Mouse (Mus musculus): ENCODE measurements around the gene Slc25a27.

Slc25a27 gene

DNA sequence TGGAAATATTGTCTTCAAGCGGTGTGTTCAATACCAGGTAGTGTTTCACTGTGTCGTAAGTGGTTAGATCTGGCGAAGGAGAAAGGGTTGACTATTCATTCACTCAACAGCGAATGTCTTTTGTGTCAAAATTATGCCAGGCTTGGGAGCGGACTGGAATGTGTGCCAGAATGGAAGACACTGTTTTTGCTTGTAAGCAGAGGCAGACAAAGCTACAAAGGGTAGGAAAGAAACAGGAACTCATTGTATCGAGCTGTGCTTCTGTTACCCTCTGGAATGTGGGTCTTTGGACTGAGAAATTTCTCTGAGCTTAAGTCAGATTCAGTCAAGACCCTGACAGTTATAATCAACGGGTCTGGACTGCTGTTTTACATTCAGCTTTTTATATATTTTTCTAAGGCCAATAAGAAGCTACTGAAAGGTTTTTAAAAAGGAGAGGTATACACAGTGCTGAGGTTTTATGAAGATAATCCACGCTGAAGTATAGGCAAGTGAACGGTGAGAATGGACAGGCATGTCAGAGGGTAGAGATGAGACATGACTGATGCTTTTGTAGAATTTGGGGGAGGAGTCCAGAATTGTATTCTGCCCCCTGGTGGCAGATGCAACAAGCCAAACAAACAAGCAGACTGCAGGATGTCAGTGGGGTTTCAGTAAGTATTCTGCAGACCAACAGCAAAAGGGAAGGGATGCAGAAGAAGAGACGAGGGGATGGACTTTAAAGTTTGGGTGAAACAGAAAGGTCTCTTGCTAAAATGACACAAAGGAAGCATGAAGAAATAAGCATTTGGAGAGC is 17.2 kb downstream of the Slc25a27 start:
- in situ Hi-C loops (cut with MboI; ENCODE audit: unreplicated experiment in 2 of 2): no loop called here

DNA sequence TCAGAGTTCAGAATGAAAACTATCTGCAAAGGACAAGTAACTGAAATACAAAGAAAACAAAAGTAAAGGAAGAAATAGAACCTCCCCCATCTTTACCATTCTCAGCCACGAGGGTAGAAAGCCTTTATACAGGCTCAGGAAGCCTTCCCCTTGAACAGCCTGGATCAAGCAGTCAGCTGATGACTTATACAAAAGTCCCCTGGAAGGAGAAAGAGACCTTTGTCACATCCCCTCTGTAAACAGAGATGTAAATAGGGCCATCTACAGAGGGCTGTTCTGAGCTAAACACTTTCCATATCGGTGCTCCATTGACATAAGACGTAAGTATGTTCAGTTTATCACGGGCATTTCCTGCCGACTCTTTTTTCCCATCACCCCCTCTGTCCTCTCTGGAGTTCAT is 20.1 kb downstream of the Slc25a27 start:
- in situ Hi-C loops (cut with MboI; ENCODE audit: unreplicated experiment in 2 of 2): no loop called here

DNA sequence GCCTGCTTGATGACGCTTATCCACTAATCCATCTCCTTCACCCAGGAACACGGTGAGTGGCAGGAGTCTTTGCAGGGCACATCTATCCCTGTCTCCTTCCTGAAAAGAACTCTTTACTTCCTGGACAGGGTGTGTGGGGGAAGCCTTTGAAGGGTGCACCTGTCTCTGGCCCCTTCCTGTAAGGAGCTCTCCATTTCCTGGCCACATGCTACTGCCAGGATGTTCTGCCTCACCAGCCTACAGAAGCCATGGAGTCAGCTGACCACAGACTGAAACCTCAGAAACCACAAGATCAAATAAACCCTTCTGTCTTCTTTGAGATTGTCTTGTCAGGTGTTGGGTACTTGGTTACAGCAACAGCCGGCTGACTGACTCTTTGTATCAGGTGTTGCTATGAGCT is 21.9 kb downstream of the Slc25a27 start:
- in situ Hi-C loops (cut with MboI; ENCODE audit: unreplicated experiment in 2 of 2): no loop called here

DNA sequence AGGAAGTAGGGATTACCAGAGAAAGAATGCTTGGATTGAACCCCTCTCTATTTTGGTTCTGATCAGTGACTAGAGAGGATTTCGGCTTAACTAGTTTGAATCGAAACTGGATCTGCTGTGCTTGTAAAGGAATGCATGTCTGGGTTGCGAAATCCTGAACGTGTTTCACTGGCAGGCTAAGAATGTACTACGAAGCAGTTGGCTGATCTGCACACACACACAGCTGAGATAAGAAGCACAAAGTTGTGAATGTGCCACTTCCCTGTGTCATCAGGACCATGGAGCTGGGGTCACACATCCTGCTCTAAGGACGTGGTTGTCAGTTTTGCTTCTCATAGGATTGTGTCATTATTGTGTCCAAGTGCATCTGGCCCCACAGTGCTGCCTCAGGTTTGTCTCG is 22.6 kb downstream of the Slc25a27 start:
- in situ Hi-C loops (cut with MboI; ENCODE audit: unreplicated experiment in 2 of 2): no loop called here

DNA sequence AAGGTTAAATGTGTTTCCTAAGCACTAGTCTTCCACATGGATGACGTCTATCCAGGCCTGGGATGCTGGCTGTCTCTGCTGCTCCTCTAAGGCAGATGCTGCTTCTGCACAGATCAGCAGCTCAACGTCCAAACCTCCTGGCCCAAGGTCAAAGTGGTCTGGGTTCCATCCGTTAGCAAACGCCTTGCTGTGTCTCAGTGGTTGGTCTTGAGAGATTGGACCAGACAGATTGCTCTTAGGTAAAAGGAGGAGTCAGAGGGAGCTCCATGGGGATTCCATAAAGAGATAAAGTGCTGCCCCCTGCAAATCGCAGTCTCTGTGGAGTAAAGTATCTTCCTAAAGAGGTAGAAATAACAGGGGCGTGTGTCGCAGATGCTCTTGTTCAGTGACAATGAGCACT is 23.8 kb downstream of the Slc25a27 start:
- in situ Hi-C loops (cut with MboI; ENCODE audit: unreplicated experiment in 2 of 2): no loop called here

DNA sequence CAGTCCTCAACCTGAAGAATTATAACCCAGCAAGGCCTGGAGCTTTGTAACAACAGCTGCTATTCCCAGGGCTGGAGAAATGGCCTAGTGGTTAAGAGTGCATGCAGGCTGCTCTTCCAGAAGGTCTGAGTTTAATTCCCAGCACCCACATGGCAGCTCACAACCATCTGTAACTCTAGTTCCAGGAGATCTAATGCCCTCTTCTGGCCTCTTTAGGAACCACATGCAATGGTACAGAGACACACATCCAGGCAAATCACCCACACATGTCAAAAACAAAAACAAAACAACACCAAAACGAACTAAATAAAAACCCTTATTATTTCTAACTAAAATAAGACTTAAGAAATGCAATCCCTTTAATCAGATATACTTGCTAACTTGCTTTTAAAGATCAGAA is 26.2 kb downstream of the Slc25a27 start:
- in situ Hi-C loops (cut with MboI; ENCODE audit: unreplicated experiment in 2 of 2): no loop called here

DNA sequence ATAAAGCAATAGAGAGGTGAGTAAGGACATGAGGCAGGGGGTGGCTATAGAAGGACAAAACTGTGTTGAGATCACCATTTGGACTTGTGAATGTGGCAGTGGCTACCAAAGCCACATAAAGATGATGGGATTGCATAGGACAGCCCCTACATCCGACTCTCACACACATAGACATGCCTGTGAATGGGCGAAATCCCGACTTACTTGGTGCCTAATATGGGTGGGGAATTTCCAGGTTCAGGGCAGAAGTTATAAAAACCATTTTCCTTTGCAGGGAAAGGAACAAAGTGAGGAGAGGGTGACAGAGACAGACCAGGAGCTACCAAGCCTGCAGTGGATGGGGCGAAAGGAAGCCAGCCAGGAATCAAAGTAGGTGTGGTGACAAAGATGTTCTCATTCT is 29.9 kb downstream of the Slc25a27 start:
- in situ Hi-C loops (cut with MboI; ENCODE audit: unreplicated experiment in 2 of 2): no loop called here

DNA sequence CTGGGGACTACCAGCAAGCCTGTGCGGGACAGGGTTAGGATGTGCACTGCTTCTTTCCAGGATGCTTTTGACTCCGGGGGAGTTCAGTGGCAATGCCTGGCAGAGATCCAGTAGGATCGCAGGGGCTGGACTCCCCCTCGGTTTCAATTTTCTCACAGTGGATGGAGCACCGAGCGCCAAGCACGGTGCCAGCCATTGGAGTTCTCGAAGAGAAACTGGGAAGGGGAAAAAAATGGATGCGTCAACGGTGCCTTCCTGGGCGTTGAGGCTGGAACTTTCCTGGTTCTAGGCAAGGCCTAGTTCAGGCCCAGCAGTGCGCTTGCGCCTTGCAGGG is 36.6 kb downstream of the Slc25a27 start:
- in situ Hi-C loops (cut with MboI; ENCODE audit: unreplicated experiment in 2 of 2): no loop called here

DNA sequence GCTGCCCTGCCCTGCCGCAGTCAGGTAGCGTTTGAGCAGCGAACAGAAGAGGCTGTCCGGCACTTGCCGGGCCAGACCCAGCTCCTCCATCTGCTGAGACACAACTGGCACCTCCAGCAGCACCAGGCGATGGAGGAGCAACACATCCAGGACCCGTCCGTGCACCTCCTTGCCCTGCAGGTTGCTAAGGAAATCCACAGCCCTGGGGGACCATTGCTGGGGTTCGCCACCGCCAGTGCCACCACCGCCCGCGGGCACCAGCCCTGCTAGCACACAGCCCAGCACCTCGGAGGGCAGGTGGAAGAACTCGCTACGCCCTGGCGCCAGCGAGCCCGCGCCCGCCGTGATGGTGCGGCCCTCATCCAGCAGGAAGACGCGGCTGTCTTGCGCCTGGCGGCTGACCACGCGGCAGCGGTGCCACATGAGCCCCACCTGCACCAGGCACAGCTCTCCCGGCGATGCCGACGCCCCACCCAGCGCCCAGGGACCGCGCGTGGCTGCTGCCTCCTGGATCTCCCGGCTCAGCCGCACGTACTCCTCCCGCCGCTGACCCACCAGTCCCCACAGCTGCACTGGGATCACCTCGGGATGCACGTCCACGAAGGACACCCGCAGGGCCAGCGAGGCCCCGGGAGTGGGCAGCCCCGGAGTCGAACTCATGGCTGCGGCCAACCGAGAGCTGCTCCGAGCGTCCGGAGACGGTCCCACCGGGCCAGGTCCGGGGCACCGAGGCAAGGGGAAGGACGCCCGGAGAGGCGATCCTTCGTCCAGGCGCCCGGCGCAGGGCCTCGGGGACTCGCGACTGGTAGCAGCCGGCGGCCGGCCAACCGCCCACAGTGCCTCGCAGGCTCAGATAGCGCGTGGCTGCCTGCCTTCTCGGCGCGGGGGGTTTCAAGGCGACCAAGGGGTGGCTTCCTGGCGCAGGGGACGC is 37.3 kb downstream of the Slc25a27 start, which contains the start of gene Tdrd6:
Tdrd6 (minus strand) TSS at position 804 of the 931 bp plus-strand sequence.
- in situ Hi-C loops (cut with MboI; ENCODE audit: unreplicated experiment in 2 of 2): no loop called here

DNA sequence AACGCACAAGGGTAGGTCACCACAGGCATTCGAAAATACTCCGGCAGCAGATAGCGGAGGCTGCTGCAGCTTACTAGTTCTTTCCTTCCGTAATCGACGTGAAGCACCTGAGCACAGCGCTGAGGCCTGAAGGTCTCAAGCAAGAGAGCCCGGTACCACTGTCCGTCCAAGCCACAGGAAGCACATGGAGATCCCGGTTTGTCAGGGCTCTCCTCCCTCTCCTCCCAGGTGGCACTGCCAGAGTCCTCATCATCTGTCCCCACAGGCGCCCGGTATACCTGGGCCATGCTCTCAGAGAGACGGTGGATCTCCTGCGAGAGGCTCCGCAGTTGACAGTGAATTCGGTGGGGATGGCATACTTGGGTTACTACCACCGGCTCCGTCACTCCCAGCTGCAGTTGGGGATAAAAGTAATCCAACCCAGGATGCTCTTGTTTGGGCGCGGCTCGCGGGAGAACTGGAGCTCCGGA is 38.0 kb downstream of the Slc25a27 start:
- in situ Hi-C loops (cut with MboI; ENCODE audit: unreplicated experiment in 2 of 2): no loop called here

DNA sequence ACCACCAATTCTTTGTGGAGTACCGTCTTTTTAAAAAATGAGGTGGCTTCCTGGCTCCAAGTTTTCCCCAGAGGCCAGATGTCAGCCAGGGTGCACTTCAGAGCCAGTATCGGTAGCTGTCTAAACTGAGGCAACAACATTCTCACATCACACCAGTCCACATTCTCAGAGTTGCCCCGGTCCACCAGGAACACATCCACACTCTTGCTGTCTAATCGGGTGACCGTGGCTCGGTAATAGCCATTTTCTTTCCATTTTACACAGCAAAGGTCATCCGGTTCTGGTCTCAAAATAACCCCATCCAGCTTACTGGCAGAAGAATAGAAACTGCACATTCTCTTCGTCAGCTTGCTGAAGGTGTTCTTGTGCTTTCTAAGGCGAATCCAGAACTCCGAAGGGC is 38.8 kb downstream of the Slc25a27 start:
- in situ Hi-C loops (cut with MboI; ENCODE audit: unreplicated experiment in 2 of 2): no loop called here

DNA sequence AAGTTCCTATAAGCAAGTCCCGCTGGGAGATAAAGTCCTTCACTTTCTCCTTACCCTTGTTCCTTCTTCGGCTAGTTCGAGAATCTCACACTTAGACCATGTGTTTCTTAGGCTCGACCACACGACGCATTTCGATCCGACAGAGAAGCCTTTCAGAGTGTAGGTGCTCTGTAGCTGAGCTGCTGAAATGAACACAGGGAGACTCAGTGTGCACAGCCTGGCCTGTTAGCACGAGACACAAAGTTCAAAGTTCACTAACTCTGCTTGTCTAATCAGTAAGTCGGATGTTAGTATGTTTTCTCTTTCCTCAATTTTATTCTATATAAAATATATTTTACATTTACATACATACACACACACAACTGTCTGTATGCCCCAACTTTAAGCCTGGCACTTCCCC is 44.9 kb downstream of the Slc25a27 start:
- in situ Hi-C loops (cut with MboI; ENCODE audit: unreplicated experiment in 2 of 2): no loop called here

DNA sequence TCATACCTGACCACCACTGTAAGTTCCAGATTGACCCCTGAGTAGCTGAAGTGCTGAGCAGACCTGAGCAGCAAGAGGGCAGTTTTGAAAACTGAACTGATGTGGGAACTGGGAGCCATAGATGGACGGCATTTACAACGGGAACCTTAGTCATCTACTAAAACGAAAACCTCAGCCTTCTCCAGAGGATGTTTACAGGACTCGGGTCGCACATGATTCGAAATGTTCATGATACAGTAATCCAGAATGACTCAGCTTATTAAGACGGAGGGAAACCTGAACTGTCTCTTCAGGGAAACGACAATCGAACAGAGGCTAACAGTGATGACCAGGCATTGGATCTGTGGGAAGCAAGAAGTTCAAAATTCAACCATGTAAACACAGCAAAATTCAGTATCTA is 47.9 kb downstream of the Slc25a27 start:
- in situ Hi-C loops (cut with MboI; ENCODE audit: unreplicated experiment in 2 of 2): no loop called here

DNA sequence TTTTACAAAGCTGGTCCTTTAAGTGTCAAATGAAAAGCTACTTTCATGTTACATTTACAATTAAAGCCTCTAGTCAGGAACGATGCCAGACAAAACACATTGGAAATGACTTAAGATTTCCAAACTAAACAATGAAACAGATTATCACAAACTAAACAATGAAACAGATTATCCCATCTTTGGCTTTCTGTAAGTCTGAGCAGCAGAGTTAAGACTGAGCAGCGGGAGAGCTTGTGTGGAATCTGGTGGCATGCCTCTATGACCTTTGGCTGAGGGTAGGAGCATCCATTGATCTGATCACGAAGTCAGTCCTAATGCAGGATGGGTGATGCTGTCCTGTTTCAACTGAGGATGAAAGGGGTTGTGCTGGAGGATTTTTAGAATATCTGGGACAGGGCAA is 54.8 kb downstream of the Slc25a27 start:
- in situ Hi-C loops (cut with MboI; ENCODE audit: unreplicated experiment in 2 of 2): loop anchor here (5.0 kb wide), 2 partner anchors 350 to 600 kb away; no protein-coding TSS in a partner anchor

DNA sequence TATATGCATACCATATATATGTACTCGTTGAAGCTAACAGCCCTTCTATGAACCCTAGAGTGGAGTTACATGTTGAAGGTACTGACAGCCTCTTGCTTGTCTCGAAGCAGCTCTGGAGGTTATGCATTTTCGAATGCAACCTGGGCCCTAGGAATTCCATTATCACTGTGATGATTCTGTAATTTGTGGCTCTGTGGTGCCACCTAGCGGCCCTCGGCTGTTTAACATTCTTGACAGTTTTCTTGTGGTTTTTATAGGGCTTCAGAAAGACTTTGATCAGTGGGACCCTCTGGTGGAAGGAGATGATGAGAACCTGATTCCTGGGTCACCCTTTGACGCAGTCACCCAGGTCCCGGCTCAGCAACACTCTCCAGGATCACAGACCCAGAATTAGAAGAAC is 55.4 kb downstream of the Slc25a27 start:
- in situ Hi-C loops (cut with MboI; ENCODE audit: unreplicated experiment in 2 of 2): loop anchor here (5.0 kb wide), 2 partner anchors 349 to 599 kb away; no protein-coding TSS in a partner anchor

DNA sequence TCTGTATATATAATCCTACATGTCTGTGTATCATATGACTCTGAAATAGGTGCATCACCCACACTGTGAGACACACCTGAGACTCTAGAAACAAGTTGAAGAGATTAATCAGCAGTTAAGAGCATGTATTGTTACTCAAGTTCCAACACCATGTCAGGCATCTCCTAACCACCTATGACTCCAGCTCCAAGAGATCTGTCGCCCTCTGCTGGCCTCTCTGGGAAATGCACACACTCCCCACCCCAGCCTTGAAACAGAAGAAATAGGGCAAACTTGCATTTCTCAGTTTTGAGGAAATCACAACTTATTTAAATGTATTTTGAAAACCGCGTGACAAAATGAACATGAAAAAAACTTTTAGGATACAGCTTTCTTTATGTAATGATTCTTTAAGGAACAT is 60.3 kb downstream of the Slc25a27 start:
- in situ Hi-C loops (cut with MboI; ENCODE audit: unreplicated experiment in 2 of 2): loop anchor here (5.0 to 10.0 kb wide), 4 partner anchors 89 to 622 kb away; no protein-coding TSS in a partner anchor

DNA sequence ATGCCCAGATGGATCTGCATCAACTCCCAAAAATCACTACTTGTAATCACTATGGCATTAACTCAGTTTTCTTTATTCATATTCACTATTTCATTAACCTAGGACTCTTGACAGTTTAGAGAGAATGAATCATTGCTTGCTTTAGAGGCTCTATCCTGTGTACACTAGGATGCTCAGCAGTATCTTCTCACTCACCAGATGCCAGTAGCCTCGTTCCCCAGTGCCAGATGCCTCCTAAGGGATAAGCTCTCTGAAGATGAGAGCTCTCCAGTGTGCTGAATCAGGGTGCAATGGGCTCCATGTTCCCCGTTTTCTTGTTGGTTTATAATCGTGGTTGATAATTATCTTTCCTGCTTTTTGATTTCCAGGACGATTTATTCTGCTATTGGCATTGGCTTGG is 68.3 kb downstream of the Slc25a27 start:
- in situ Hi-C loops (cut with MboI; ENCODE audit: unreplicated experiment in 2 of 2): no loop called here

DNA sequence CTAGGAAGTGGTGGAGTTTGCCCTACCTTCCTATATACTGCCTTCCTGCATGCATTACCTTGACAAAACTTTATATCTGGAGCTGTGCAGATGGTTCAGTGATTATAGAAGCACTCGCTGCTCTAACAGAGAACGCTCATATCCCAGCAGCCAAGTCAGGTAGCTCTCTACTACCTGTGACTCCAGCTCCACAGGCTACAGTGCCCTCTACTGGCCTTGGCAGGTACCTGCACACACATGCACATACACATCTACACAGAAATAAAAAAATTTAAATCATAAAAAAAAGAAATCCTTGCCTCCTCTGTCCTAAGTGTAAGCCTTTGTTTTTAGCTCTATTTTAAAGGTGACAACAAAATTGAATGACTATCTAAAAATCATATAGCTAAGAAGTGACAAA is 69.3 kb downstream of the Slc25a27 start:
- in situ Hi-C loops (cut with MboI; ENCODE audit: unreplicated experiment in 2 of 2): no loop called here

DNA sequence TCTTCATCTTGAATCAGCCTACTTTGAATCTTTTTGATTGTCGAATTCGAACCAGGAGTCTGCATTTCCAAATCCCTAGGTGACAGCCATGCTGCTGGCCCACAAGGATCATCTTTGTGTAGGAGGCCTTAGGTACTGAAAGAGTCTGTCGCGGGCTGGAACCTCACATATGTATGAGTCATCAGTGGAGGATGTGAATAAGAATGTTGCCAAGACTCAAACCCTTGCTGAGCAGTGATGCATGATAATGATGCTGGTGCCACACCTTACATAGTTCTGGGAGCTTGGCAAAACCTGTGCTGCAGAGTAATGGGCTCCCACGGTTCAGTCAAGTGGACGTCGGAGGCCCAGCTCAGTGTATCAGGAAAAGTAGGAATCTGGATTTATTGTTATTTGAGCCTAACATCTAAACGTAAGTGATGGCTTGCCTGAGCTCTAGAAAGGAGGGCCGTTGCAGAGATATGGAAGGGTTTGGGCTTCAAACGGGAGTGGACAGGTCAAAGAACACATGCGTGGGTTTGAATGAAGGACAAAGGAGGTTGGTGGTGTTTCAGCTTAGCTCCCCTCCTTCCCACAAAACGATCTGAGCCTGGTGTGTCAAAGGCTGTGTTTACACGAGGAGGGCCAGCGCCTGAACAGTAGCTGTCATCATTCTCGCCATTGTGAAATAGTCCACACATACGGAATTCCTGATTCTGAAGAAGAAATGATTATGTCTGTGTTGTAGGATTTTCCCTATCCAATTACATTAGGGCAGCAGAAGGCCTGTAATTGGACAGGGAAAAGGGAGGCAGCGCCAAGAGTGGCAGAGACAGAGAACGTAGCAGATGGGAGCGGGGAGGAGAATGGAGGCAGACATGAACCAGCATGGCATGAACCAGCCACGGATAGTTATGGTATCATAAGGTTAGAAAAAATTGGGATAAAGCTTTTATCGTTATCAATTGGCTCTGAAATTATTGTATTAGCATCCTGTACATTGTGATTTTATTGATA is 74.4 kb downstream of the Slc25a27 start:
- in situ Hi-C loops (cut with MboI; ENCODE audit: unreplicated experiment in 2 of 2): no loop called here
